Mouse (Mus musculus): ENCODE results near the gene Kcnc3. TPM values are rescaled to one million over a fixed set of nuclear protein-coding genes. Genes with fewer than 3 reads are reported as not detected.

Gene Kcnc3
- total RNA-seq, 1 experiment from 2014 or later: 5.5 TPM

DNA sequence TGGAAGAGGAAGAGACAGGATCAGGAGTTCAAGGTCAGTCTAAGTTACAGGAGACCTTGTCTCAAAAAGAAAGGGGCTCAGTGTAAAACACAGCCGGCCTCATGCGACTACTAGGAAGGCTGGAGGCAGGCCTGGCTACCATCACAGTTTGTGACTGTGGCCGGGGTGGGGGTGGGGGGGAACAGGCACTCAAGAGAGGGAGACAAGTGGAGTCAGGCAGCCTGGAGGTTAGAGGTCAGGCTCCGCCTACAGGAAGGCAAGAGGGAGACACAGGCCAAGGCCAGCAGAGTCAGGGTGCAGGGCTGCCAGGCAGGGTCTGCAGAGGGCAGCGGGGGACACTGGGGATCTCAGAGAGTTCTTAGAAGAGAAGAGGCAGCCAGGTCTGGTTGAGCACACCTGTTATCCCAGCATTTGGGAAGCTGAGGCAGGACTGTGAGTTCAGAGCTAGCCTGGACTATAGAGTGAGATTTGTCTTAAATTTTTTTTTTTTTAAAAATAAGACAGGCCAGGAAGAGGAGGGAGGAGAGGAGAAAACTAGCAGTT lies 6.6 kb downstream of the Kcnc3 start:
- no peak for DNase-seq

DNA sequence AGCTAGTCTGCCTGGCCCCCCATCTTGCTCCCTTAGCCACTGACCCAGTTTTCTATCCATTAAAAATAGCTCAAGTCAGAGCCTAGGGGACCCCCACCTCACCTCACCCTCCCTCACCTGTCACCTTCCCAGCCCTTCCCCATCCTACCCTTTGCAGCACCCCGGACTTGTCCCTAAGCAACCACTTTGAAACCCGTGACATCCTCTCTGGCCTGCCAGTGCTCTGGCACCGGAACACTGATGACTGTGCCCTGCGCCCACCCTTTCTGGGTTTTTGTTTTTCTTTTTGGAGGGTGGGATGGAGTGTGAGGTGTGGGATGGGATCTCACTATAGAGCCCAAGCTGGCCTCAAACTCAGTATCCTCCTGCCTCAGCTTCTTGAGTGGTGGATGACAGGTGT lies 7.2 kb downstream of the Kcnc3 start:
- no peak for DNase-seq

DNA sequence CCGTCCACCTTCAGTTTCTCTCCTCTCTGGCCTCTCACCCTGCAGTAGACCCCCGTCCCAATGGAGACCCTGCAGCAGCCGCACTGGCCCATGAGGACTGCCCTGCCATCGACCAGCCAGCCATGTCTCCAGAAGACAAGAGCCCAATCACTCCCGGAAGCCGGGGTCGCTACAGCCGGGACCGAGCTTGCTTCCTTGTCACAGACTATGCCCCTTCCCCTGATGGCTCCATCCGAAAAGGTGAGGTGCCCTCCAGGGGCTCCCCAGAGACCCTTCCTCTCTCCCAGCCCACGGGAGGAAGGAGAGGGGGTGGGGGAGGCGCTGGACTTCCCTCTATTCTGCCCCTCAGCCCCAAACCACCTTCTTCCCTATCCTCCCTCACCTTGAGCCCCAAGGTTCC lies 7.9 kb downstream of the Kcnc3 start:
- no peak for DNase-seq

DNA sequence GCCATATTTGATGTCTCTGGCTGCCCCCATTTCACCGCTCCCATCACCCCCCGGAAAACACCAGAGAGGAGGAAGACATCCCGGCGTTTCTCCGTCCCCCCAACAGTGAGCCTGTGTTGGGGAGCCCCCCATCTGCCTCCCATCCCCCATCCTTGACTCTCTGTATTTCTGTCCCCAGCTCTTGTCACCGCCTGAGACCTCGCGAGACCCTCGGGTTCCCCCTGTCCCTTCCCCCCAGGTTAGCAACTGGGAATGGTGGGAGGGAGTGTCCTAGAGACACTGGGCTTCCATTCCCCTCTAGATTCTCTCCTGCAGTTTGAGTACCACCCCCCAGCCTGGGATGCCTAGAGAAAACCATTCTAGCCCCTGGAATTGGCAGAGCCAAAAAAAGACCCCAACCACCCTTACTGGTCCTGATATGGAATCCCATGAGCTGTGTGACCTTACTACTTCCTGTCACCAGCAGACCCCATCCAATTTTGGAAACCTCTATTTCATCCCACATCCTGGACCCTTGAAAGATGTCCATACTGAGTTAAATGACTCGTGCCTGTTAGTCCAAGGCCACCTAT lies 10.3 kb downstream of the Kcnc3 start:
- DNase-seq: no peak

DNA sequence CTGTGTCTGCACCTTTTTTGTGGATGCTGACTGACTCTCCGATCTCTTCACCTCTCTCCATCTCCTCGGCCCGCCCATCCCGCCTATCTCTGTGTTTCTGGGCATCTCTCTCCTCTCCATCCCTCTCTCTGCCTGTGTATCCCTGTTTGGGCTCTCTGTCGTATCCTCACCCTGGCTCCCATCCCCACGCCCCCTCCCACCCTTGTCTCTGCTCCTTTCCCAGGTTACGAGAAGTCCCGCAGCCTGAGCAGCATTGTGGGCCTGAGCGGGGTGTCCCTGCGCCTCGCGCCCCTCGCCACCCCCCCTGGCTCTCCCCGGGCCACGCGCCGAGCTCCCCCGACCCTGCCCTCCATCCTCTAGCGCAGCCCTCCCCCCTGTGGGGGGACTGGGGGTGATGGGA lies 11.2 kb downstream of the Kcnc3 start:
- no peak for DNase-seq

DNA sequence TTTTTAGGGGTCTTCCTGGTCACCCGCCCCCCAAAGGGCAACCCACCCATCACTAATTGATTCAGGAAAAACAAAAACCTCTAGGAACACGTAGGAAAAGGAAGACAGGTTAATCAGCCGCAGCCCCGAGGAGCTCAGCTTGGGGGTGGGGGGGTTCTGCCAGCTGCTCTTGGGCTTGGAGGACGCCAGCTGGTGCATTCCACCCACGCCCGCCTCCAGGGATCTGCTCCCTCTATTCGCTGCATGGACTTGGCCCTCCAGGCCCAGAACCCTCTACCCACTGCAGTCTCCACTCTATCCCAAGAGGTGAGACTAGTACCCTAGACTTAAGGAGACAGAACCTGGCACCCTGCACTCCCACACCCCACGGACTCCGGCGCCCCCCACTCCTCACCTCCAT lies 12.0 kb downstream of the Kcnc3 start:
- no peak for DNase-seq

DNA sequence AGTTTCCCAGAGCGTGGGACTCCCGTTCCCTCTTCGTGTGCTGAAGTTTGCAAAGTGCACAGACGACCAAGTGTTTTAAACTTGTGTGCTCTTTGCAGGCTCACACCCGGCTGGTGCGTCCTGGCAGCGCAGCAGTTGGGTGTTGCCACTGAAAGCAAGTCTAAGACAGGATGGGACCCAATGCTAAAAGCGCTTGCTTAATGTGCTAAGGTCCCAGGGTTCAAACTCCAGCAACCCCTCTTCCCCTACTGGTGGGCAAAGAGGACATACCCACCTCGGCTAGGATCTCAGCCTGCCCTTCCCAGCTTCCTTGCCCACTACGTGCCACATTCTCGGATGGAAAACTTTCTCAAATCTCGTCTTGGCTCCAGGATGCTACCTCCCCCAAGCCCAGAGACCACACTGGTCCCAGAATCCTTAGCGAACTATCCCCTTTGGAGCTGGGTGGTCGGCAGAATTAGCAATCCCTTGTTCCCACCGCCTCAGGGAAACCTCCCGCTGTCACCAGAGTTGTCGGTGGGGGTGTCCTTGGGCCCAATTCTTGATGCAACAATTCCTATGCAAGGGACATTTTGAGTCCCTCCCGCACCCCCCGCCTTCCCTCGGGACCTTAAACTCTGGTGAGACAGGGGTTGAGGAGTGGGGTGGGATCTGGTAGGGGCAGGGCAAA lies 12.9 kb downstream of the Kcnc3 start:
- DNase-seq: no peak

DNA sequence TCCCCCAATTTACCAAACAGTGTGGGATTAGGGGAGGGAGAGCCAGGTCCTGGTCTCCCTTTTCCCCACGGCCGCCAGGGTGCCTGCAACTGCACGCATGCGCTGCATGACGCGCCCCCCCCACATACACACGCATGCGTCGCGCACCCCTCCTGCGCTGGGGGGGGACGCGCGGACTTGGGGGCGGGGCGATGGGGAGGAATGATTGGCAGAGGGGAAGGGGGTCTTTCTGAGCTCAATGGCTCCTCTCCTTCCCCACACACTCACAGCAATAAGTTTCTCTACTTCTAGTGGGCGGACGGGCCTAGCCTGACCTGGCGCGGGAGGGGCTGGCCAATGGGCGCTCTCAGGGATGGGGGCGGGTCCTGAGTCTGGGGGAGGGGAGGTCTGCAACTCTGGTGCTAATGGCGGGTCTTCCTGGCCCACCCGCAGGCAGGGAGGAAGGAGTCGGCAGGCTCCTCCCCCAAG lies 13.7 kb downstream of the Kcnc3 start:
- peak; percentile 47 for DNase-seq

DNA sequence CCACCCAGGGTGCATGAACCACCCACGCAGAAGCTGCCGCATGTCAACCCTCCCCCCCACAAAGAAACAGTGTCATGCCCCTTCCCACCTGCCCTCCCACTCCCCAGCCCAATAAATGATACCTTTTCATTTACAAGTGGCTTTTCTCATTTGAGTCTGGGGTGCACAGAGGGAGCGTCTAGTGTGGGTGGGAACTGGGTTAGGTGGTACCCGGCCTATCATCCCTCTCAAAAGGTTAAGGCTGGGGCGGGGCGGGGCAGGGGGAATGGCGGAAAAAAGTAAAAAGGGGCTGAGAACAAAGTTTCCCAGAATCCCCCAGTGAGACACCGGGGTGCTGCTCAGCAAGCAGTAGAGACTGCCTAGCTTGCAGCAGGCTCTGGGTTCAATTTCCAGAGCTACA lies 14.2 kb downstream of the Kcnc3 start:
- DNase-seq: no peak

DNA sequence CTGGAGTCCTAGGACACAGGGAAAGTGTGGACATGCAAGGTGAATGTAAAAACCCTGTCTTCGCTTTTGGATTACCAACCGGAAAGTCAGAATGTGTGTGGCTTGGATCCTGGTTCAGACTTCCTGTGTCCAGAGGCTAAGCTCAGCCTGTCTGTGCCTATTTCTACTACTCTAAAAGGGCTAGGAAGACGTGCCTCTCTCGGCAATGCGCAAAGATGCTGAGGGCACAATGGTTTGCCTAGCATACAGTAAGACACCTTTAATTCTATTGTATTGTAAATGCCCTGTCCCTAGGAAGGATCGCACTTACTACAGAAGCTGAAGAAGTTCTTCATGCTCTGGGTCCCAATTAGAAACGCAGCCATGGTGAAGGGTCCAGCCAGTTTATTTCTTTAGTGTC lies 15.0 kb downstream of the Kcnc3 start:
- no peak for DNase-seq

DNA sequence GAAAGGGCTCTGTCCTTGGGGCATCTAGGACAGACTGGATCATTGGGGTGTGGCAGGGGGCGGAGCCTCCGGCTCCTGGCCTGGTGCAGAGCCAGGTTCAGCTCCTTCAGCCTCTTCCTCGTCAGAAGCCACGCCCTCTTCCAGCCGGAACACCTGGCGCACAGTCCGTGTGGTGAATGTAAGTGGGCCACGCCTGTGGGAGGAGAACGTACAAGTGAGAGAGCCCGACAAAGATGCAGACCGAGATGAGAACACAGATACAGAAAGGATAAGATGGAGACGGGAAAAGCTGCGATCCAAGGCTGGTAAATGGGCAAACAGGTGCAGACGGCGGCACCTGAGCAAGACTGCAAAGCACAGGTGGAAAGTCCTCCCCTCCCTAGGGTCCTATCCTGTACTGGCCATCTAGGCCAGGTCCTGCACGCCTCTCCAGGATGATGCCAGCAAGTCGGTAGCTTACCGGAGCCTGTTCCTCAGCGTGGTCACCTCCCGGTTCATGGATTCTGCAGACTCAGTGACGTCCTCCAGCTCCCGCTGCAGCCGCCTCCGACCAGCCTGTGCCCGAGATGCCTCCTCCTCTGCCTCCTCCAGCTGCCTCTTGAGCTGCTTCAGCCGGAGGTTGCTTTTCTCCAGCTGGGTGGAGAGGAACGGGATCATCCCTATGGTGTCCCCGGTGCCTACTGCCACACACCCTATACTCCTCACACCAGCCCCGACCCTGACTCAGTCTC lies 15.9 kb downstream of the Kcnc3 start:
- DNase-seq: no peak

DNA sequence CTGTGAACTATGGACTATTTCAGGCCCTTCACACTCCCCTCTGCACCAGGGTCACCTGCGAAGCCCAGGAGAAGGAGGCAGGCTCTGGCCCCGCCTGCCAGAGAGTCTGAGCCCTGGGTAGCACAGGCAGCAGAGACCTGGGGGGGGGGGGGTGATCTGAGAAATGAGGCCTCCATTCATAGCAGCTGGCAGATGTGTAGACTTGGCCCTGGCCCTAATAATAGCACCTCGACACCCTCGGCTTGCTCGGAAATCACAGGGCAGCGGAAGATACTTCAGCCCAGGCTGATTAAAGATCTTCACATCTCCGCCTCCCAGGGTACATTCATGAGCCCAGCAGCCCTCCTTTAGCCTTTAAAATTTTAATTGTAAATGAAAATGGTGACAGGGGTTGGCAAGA lies 21.7 kb downstream of the Kcnc3 start:
- no peak for DNase-seq

DNA sequence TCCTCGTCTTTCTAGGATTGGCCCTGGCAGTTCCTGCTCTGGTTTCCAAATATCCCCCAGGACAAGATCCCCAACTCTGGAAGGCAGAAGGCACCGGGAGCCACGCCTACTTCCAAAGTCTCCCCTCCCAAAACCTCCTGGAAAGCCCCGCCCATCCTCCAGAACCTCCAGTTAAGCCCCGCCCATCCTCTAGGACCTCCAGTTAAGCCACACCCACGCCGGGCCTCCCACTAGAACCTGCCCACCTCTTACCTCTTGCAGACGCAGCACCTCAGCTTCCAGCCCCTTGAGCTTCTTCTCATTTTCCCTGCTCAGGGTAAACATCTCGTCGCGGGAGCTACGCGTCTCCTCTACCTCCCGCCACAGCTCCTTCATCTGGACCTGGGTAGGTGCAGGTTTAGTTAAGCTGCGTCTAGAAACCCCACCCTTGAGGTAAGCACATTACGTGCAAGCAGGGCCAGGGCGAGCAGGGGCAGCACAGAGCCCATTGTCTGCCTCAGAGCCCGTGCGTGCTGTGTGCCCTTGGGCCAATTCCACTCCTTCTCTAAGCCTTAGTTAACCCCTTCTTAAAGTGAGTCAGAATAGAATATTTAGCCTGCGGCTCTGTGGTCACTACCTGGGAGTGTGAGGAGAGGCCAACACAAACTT lies 23.7 kb downstream of the Kcnc3 start:
- DNase-seq: no peak

DNA sequence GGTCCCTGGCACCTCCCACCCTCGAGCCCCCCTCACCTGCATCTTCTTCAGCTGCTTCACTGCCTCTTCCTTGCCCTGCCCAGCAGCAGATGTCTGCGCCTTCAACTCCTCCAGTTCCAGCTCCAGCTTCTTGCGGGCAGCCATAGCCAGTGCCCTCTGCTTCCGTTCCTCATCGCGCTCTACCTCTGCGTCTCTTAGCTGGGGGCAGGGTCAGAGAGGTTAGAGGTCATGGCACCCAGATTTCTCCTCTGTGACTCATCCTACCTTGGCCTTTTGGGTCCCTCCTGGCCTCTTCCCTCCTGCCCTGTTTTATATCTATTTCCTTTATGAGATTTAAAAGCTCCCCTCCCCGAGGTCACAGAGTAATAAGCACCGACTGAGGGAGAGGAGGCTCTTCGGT lies 24.8 kb downstream of the Kcnc3 start:
- DNase-seq: no peak

DNA sequence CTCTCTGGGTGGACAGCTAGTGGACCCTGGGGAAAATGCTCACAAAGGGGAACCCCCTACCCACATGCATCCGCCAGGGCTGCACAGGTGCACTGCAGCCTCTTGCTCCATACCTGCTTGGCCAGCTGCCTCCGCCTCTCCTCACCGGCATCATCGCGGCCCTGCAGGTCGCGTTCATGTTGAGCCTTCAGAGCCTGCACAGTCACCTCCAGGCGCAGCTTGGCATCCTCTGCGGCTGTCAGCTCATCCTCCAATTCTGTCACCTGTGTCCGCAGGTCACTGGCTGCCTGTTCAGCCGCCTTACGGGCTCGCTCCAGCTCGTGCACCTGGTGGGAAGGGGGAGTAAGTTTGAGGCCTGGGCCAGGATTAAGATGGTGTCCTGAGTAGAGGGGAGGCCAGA lies 25.5 kb downstream of the Kcnc3 start:
- no peak for DNase-seq

DNA sequence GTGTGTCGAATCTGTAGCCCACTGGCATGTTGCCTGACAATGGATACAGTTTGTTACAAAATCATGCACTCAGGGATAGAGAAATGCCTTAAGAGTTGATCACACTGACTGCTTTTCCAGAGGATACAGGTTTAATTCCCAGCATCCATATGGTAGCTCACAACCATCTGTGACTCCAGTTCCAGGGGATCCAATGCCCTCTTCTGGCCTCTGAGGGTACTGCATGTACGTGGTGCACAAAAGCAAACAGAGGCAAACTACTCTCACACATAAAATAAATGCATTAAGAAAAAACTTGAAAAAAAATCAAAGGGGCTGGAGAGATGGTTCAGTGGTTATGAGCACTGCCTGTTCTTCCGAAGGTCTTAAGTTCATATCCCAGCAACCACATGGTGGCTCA lies 26.6 kb downstream of the Kcnc3 start:
- DNase-seq: no peak

DNA sequence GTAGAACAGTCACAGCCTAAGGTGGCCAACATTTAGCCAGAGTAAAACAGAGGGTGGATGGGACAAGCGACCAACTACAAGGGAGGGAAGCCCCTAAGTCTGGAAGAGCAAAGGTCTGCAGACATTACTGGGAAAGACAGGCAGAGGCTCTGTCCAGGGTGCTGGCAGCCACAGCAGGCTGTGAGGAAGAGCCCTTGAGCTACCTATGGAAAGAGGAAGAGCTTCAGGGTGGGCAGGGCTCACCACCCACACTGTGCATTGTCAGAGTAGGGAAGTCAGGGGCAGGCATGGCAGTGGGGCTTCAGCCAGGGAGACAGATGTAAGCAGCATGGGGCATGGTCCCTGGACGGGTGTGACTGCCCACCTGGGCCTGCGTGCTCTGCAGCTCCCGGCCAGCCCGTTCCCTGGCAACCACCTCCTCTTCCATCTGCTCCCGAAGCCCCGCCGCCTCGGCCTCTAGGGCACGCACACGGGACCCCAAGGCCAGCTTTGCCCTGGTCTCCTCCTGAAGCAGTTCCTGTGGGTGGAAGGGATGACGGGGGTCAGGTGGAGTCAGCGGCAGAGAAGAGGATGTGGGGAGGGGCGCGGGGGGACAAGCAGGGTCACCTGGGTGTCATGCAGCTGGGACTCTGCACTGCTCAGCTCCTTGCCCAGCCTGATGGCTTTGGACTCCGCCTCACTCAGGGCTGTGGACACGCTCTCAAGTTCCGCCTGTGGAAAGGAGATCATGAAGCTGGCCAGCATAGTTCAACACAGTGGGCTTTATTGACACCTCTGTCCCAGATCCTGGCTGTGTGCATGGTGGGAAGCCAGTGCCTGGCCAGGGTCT lies 33.5 kb downstream of the Kcnc3 start:
- no peak for DNase-seq

DNA sequence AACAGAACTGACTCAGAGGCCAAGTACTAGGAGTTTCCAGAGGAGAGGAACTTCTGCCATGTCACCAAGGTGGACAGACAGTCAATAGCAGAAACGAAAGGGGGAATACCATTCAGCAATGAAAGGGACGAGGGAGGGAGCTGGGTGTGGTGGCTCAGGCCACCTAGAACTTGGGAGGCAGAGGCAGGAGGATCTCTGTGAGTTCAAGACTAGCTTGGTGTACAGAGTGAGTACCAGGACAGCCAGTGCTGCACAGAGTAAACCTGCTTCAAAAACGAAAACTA lies 34.0 kb downstream of the Kcnc3 start:
- no peak for DNase-seq

DNA sequence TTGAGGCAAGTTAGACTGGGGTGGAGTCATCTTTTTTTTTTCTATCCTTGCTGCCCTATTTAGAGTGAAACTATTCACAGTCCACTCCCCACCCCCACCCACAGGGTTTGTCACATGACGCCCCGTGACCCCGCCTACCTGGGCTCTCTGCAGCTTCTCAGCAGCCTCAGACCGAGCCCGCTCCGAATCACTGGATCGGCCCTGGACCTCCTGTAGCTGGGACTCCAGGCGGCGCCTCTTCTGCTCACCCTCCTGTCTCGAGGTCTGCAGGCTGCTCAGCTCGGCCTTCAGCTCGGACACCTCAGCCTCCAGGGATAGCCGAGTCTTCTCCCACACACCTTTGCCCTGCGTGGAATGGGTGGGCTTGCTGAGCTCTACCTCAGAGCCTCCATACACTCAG lies 34.4 kb downstream of the Kcnc3 start:
- no peak for DNase-seq

DNA sequence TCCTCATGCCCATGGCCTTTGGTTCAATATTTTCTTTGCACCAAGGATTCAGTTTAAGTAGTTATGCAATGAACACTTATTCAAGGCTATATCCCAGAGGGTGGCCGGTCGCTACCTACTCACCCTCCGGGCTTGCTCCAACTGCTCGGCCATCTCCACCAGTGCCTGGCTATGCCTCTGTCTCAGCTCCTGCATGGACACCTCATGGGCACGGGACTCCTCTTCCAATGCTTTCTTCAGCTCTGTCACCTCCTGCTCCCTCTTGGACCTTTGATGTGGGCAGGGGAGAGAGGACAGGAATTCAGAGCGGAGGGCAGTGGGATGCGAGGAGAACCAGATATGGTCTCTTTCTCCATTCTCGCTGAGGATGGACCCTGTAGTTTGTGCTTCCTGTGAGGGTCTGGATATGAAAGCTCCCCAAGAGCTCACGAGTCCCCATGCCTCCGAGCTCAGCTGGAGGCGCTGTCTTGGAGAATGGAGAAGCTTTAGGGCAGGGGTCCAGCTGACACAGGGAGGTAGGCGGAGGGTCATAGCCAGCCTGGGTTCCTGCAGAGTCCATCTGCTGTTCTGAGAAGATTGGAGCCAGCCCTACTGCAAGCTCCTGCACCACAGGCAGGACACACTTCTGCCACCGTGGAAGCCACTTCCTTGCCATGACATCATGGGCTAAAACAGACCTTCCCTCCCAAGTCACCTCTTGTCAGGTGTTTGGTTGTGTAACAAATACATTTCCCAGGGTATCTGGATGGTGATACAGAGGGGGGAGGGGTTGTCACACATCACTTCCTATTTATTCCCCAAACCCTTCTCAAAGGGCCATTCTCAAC lies 35.0 kb downstream of the Kcnc3 start:
- no peak for DNase-seq

DNA sequence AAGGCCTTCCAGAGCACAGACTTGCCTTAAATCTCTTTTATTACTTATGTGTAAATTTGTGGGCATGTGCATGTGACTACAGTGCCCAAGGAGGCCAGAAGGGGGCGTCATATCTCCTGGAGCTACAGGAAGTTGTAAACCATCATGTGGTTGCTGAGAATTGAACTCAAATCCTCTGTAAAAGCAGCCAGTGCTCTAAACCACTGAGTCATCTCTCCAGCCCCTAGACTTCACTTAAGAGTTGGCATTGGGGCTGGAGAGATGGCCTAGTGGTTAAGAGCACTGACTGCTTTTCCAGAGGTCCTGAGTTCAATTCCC lies 35.6 kb downstream of the Kcnc3 start:
- DNase-seq: no peak

DNA sequence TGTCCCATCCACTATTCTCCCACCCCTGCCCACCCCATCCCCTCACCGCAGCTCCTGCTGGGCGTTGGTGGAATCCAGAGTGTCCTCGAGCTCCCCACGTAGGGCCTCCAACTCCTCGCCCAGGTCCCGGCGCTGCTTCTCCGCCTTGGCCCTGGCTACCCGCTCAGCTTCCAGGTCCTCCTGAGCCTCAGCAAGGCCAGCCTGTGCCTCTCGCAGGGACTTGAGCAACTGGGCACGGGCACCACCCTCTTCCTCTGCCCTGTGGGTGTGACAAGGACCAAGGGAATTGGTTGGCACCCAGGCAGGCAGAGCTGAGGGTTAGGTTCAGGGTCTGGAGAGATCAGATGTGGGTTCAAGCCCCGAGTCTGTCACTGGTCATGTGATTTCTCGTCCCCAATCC lies 36.5 kb downstream of the Kcnc3 start:
- no peak for DNase-seq
